Mouse (Mus musculus) naive thymus-derived CD4-positive, alpha-beta T cell, adult 5 months (primary cell): ENCODE results near the gene Src. TPM values are rescaled to one million over a fixed set of nuclear protein-coding genes. Genes with fewer than 3 reads are reported as not detected.

Experiments used
- polyA plus RNA-seq: library from polyadenylated mRNA; unstranded; fragments of 100-300 nt; shearing (Covaris generic); gene quantifications from one replicate; pipeline ENCODE4 v1.2.1, GENCODE M21; 2017

Src gene
- 0.15 TPM for polyA plus RNA-seq

DNA sequence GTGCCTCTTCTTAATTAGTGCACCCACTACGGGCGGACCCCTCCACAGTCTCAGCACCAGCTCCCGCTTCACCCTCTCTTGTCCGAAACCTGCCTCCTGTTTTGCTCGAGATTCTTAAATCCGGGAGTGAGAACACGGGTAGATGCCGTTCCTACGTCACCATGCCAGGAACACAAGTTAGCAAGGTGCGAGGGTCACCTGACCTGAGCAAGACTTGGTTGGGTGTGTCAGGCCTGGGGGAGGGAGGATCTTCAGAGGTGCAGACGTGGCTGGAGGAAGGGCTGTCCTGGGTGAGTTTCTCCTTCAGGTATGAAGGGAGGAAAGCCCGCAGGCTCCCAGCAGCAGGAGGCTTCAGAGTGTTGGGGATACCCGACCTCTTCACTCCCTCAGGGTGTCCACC, at the start of gene Src:
Src (plus strand) TSS at position 239 of the 400 bp plus-strand sequence.

Other genes starting within 250 kb of the Src start
- 35.3 TPM for gene Rbl1, start 213.9 kb upstream of the Src start, polyA plus RNA-seq
- gene Rpn2, start 139.4 kb upstream of the Src start, polyA plus RNA-seq = 169 TPM
- 0.56 TPM for gene Mroh8, start 138.9 kb upstream of the Src start, polyA plus RNA-seq
- not detected for gene Ghrh, start 70.9 kb upstream of the Src start, polyA plus RNA-seq
- 27.5 TPM for gene Manbal, start 50.9 kb upstream of the Src start, polyA plus RNA-seq
- gene Nnat, start 141.6 kb downstream of the Src start, polyA plus RNA-seq = not detected
- 14.2 TPM for gene Blcap, start 152.8 kb downstream of the Src start, polyA plus RNA-seq